Mouse (Mus musculus) midbrain, embryonic 12.5 days (tissue): Measurements from ENCODE around the gene Abcc4. TPM values are rescaled to one million over a fixed set of nuclear protein-coding genes. Genes with fewer than 3 reads are reported as not detected.

Experiments
- ATAC-seq: fragments of 200-750 bp; cut with Nextera tagmentation; 2 replicates; pipeline ENCODE4 v1.8.0; 2017; ENCODE audit warnings: low read depth, moderate TSS enrichment, moderate library complexity; ENCODE audit not compliant: low FRiP score
- H3K27ac ChIP-seq: fragments of 300-500 bp; sonication (generic); replicated peaks from 2 replicates; pipeline ENCODE4 v1.5.1; 2016; ENCODE audit warnings: mild to moderate bottlenecking
- H3K27me3 ChIP-seq: fragments of 300-500 bp; sonication (generic); 2 replicates; pipeline ENCODE4 v1.6.1; 2016; ENCODE audit warnings: mild to moderate bottlenecking
- H3K36me3 ChIP-seq: fragments of 300-500 bp; sonication (generic); 2 replicates; pipeline ENCODE4 v1.6.1; 2016
- H3K4me1 ChIP-seq: fragments of 300-500 bp; sonication (generic); 2 replicates; pipeline ENCODE4 v1.6.1; 2016
- H3K4me2 ChIP-seq: fragments of 300-500 bp; sonication (generic); replicated peaks from 2 replicates; pipeline ENCODE4 v1.6.1; 2016; ENCODE audit warnings: mild to moderate bottlenecking, moderate library complexity
- H3K4me3 ChIP-seq: fragments of 300-500 bp; sonication (generic); 2 replicates; pipeline ENCODE4 v1.5.1; 2016; ENCODE audit warnings: mild to moderate bottlenecking
- H3K9ac ChIP-seq: fragments of 300-500 bp; sonication (generic); replicated peaks from 2 replicates; pipeline ENCODE4 v1.6.1; 2016; ENCODE audit warnings: mild to moderate bottlenecking, moderate library complexity
- H3K9me3 ChIP-seq: fragments of 300-500 bp; sonication (generic); 2 replicates; pipeline ENCODE4 v1.6.1; 2016; ENCODE audit warnings: mild to moderate bottlenecking
- WGBS: fragments of 180-500 bp; shearing (Covaris S2); methylation state at CpG from one replicate; pipeline ENCODE4 v1.1.7; 2016; 5-methylcytosine and 5-hydroxymethylcytosine counted together
- polyA plus RNA-seq: library from polyadenylated mRNA; unstranded; fragments of >200 nt; fragmentation: Nextera tagmentation; extraction: Ambion mirVana; gene quantifications from 2 replicates; pipeline ENCODE4 v1.2.1, GENCODE M21; 2016

Abcc4 gene
- 2.9 and 3.1 TPM in 2 replicates for polyA plus RNA-seq

DNA sequence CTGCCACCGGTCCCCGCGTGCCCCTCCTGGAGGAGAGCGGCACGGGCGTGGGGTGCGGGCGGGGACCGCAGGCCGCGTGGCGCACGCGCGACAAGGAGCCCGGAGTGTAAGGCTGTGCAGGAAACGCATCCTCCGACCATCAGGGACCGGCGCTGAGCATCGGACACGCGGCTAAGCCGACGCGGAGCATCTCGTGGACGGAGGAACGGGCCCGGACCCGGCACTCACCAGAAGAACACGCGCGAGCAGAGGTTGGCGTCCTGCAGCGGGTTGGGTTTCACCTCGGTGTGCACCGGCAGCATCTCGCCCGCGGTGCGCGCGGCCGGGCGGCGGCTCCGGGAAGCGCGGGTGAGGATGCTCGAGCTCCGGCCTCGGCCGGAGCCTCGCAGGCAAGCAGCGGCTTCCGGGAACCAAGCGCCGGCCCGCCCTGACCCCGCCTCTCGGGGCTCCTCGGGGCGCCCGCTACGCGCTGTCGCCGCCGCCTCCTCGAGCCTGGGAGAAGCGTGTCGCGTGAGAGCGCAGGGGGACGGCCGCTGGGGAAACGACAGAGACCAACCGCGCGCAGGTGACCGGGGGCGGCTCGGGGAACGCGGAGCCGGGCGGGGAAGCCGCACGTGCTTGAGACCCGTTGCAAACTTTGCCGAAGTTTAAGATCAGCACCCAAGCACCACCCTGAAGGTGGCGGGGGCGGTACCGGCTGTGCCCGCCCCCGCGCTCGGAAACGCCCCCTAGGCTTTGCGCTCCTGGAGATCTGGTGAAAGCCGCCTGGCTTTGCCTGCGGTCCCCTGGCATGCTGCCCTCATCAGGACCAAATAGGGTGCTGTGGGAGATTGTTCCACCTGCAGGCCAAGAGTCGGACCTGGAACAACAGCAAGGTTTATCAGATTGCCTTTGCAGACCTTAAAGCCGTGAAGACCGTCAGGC, at the start of gene Abcc4:
Abcc4 (minus strand) TSS at position 412 of the 924 bp plus-strand sequence.
- Histone ChIP-seq H3K27ac (0 out of 2 replicates have a peak within 1 kb of the TSS, but pooled peaks have one; percentile 35), H3K9ac (peak within 1 kb of the TSS; percentile 71)

GRCm38 (mm10) chr14:118751193-118751753, 45.3 kb upstream of the Abcc4 start:
- no peak overlapping the region for H3K9ac ChIP-seq
- 73% methylated on average over 8 of the region's 8 CpGs for WGBS
- no peak for ATAC-seq

More for the DNA sequence above, at the start of gene Abcc4:
- under 1% methylated on average over 106 of the region's 106 CpGs for WGBS
- Histone ChIP-seq H3K4me1 (peaks cover 24% of the 10 kb centered on the region), H3K27me3 (peaks cover 59% of the 10 kb centered on the region), H3K4me3 (peak within 1 kb of the TSS; percentile 71), H3K4me2 (peak within 1 kb of the TSS; percentile 99), H3K36me3 (no peaks in the 10 kb centered on the region), H3K9me3 (no peaks in the 10 kb centered on the region)
- ATAC-seq: peak; percentile 73

DNA sequence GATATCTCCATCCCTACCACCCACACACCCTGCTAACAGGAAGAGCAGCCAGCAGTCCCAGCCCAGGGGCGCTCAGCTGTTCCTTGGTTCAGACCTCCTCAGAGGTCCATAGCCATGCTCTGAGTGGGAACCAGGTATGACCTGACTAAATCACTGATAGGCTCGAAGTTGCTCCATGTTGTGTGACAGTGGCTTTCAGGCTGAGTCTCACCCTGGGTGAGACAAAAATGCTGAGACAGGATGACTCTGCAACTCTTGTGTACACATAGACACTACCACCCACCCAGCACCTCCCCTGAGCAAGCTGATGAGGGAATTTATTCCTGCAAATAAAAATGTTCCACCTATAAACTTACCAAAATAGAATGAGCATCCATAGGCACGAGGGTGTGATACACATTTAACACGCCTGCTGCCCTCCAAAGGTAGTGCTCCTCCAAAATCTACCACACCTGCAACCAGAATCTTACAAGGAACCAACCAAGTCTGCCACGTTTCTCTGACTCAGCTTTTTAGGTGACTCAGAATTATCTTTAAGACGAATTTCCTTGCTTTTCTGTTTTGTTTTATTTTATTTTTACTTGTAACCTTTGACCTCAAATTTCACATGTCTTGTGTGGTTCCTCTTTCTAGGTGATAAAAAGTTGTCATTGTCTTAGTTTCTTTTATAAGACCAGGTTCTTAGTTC, 44.6 kb upstream of the Abcc4 start:
- Histone ChIP-seq H3K27ac (no peak overlapping the region), H3K9ac (no peak overlapping the region), H3K9me3 (no peaks in the 10 kb centered on the region), H3K4me2 (no peak overlapping the region), H3K27me3 (no peaks in the 10 kb centered on the region; the same call in 1 of the 2 replicates), H3K4me3 (no peak overlapping the region), H3K4me1 (no peaks in the 10 kb centered on the region), H3K36me3 (no peaks in the 10 kb centered on the region)
- WGBS: 86% methylated on average over 6 of the region's 6 CpGs
- no peak for ATAC-seq

More at GRCm38 (mm10) chr14:118751193-118751753, 45.3 kb upstream of the Abcc4 start:
- Histone ChIP-seq H3K4me3 (no peak overlapping the region), H3K4me2 (no peak overlapping the region), H3K9me3 (no peaks in the 10 kb centered on the region), H3K27me3 (no peaks in the 10 kb centered on the region; the same call in 1 of the 2 replicates), H3K36me3 (no peaks in the 10 kb centered on the region), H3K27ac (no peak overlapping the region), H3K4me1 (no peaks in the 10 kb centered on the region)

DNA sequence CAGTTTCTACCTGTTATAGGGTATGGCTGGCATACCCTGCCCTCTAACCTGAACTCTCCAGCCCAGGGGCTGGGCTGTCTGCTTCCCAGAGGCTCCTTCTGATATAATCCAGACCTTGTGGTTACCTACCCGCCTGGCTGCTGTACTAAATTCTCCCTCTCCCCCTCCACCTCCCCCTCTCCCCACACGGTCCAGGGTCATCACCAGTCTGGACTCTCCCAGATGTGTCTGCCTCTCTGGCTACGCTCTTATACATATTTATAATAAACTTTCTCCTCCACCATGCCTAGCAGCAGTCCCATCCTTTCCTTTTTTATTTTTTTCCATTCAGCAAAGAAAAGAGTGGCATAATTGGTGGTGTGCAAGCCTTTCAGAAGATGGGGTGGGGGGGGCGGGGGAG, 43.7 kb upstream of the Abcc4 start:
- 43% methylated on average over 4 of the region's 4 CpGs for WGBS
- no peak overlapping the region for H3K4me2 ChIP-seq
- H3K9ac ChIP-seq: no peak overlapping the region
- H3K36me3 ChIP-seq: no peaks in the 10 kb centered on the region
- no peaks in the 10 kb centered on the region; the same call in 1 of the 2 replicates for H3K27me3 ChIP-seq
- H3K4me1 ChIP-seq: no peaks in the 10 kb centered on the region
- ATAC-seq: peak; percentile 41; the same call in 1 of the 2 replicates
- no peak overlapping the region for H3K4me3 ChIP-seq
- no peak overlapping the region for H3K27ac ChIP-seq
- H3K9me3 ChIP-seq: no peaks in the 10 kb centered on the region

GRCm38 (mm10) chr14:118749068-118749467, 43.0 kb upstream of the Abcc4 start:
- 94% methylated on average over 2 of the region's 2 CpGs for WGBS
- no peak for ATAC-seq

GRCm38 (mm10) chr14:118742862-118743261, 36.8 kb upstream of the Abcc4 start:
- no peaks in the 10 kb centered on the region for H3K4me1 ChIP-seq
- no peaks in the 10 kb centered on the region for H3K36me3 ChIP-seq
- H3K4me2 ChIP-seq: no peak overlapping the region
- H3K9me3 ChIP-seq: peaks cover 4% of the 10 kb centered on the region; the same call in 1 of the 2 replicates
- H3K9ac ChIP-seq: no peak overlapping the region
- no peak overlapping the region for H3K4me3 ChIP-seq
- no peak for ATAC-seq
- 80% methylated on average over 5 of the region's 5 CpGs for WGBS
- H3K27ac ChIP-seq: no peak overlapping the region
- H3K27me3 ChIP-seq: peaks cover 5% of the 10 kb centered on the region

More at GRCm38 (mm10) chr14:118749068-118749467, 43.0 kb upstream of the Abcc4 start:
- no peak overlapping the region for H3K4me2 ChIP-seq
- no peaks in the 10 kb centered on the region for H3K4me1 ChIP-seq
- H3K9ac ChIP-seq: no peak overlapping the region
- no peak overlapping the region for H3K4me3 ChIP-seq
- H3K27ac ChIP-seq: no peak overlapping the region
- H3K27me3 ChIP-seq: no peaks in the 10 kb centered on the region; the same call in 1 of the 2 replicates
- no peaks in the 10 kb centered on the region for H3K36me3 ChIP-seq
- H3K9me3 ChIP-seq: no peaks in the 10 kb centered on the region

DNA sequence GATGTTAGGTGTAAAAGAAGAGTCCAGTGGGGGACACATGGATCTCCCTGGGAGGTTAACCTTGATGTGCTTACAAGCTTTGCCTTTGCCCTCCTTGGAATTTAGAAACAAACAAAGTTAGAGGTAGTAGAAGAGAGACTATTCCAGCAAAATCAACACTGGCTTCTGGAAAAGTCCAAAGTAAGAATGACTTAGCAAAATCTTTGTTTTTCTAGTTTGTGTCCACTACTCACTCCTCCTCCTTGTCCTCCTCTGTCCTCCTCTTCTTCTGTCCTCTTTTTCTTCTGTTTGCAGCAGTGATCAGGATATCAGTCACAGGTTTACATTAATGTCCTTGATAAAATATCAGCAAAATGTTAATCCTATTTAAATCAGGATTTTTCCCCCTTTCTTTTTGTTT, 35.8 kb upstream of the Abcc4 start:
- no peak overlapping the region for H3K27ac ChIP-seq
- H3K27me3 ChIP-seq: peaks cover 5% of the 10 kb centered on the region
- no peaks in the 10 kb centered on the region for H3K36me3 ChIP-seq
- peaks cover 5% of the 10 kb centered on the region; the same call in 1 of the 2 replicates for H3K4me1 ChIP-seq
- no peak overlapping the region for H3K4me3 ChIP-seq
- H3K4me2 ChIP-seq: no peak overlapping the region
- peaks cover 4% of the 10 kb centered on the region; the same call in 1 of the 2 replicates for H3K9me3 ChIP-seq
- H3K9ac ChIP-seq: no peak overlapping the region
- ATAC-seq: no peak

DNA sequence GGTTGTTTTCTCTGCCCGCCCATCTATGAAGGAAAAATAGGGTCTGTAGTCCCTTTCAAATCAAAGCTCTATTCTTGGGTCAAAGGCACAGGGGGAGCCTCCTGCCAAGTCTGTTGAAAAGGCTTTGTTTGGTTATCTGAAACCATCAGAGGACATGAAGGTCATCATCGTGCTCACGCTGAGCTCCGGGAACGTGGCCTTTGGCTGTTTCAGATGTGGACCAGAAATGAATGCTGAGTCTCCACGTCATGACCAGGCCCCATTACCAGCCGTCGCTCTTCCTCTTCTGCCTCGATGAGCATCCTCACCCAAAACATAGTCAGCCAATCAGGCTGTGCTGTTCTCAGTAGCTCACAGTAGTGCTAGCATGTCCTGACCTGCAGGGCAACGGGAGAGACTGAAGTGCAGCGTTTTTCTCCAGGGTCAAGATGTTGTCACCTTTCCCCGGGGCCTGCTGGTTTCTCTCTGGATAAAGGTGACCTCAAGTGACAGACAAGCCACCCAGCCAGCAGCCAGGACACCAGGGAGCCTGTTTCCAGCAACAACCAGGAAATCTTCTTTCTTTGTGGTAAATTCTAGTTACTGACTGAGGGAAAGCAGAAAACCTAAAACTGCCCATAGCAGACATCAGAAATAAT, 31.4 kb upstream of the Abcc4 start:
- ATAC-seq: no peak

GRCm38 (mm10) chr14:118735114-118735513, 29.1 kb upstream of the Abcc4 start:
- H3K27me3 ChIP-seq: no peaks in the 10 kb centered on the region
- no peak overlapping the region for H3K9ac ChIP-seq
- H3K36me3 ChIP-seq: no peaks in the 10 kb centered on the region
- no peak overlapping the region for H3K4me2 ChIP-seq
- H3K27ac ChIP-seq: no peak overlapping the region; the same call in 1 of the 2 replicates
- H3K9me3 ChIP-seq: peaks cover 1% of the 10 kb centered on the region; the same call in 1 of the 2 replicates
- peaks cover 19% of the 10 kb centered on the region for H3K4me1 ChIP-seq
- ATAC-seq: peak; percentile 90
- H3K4me3 ChIP-seq: no peak overlapping the region
- 35% methylated on average over 2 of the region's 2 CpGs for WGBS

More for the DNA sequence above, 31.4 kb upstream of the Abcc4 start:
- Histone ChIP-seq H3K9ac (no peak overlapping the region), H3K36me3 (no peaks in the 10 kb centered on the region), H3K27me3 (peaks cover 1% of the 10 kb centered on the region; the same call in 1 of the 2 replicates), H3K27ac (no peak overlapping the region), H3K9me3 (peaks cover 4% of the 10 kb centered on the region; the same call in 1 of the 2 replicates), H3K4me3 (no peak overlapping the region), H3K4me2 (no peak overlapping the region), H3K4me1 (peaks cover 19% of the 10 kb centered on the region)
- WGBS: 19% methylated on average over 12 of the region's 12 CpGs

DNA sequence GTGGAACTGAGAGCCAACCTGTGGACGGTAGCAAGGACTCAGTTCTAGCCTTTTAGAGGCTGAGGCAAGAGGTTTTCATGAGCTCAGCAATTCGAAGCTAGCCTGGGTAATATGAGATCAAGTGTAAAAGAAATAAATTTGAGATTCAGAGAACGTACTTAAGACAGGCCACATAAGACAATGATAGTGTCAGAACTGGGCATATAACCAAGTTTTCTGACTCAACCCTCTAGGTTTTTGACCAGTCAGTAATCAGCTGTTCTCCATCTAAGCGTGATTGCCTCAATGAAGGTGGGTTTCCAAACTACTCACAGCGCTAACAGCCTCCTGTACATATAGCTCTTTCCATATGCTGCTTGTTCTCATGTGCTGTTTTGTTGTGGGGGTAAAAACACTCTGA, 27.1 kb upstream of the Abcc4 start:
- no peak overlapping the region for H3K27ac ChIP-seq
- H3K27me3 ChIP-seq: no peaks in the 10 kb centered on the region
- H3K36me3 ChIP-seq: no peaks in the 10 kb centered on the region
- H3K4me3 ChIP-seq: no peak overlapping the region
- H3K9me3 ChIP-seq: no peaks in the 10 kb centered on the region
- H3K4me2 ChIP-seq: no peak overlapping the region
- 88% methylated on average over 5 of the region's 5 CpGs for WGBS
- peaks cover 19% of the 10 kb centered on the region for H3K4me1 ChIP-seq
- no peak overlapping the region for H3K9ac ChIP-seq
- no peak for ATAC-seq

GRCm38 (mm10) chr14:118730631-118731030, 24.6 kb upstream of the Abcc4 start:
- ATAC-seq: no peak
- Histone ChIP-seq H3K9me3 (no peaks in the 10 kb centered on the region), H3K36me3 (no peaks in the 10 kb centered on the region), H3K4me3 (no peak overlapping the region), H3K4me2 (no peak overlapping the region), H3K9ac (no peak overlapping the region), H3K4me1 (peaks cover 10% of the 10 kb centered on the region), H3K27ac (no peak overlapping the region), H3K27me3 (no peaks in the 10 kb centered on the region)
- 89% methylated on average over 5 of the region's 5 CpGs for WGBS
